Mouse (Mus musculus) spleen, adult 2 months (tissue): ENCODE measurements around the gene Gm9936.

ENCODE experiments used
- CTCF ChIP-seq: fragments of 200-500 bp; IDR thresholded peaks from 2 replicates; pipeline ENCODE4 v1.5.1; 2011; ENCODE audit warnings: mild to moderate bottlenecking, inconsistent platforms; ENCODE audit not compliant: insufficient read depth, insufficient read length, insufficient replicate concordance; ENCODE audit errors: extremely low read depth
- POLR2A ChIP-seq: fragments of 200-500 bp; IDR thresholded peaks from 2 replicates; pipeline ENCODE4 v1.6.1; 2011; ENCODE audit warnings: low read depth, low read length, inconsistent platforms

DNA sequence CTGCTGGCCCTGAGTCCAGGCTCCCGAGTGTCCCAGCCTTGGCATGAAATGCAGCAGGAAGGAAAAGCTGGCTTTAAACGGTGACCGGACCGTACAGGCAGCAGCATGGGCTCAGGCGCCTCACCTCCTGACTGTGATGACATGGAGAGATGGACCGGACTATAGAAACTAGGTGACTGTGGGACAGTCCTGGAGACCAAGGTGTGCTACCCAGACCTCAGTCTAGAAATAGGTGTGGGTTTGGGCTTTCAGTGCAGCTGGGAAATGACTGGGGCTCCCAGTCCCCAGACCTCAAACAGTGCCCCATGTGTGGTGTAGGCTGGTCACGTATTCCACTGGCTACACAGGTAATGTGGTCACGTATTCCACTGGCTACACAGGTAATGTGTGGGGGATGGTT, 51.8 kb downstream of the Gm9936 start:
- TF ChIP-seq CTCF (no peak), POLR2A (no peak)
